Mouse (Mus musculus) liver, adult 2 months (tissue): Measurements from ENCODE around the gene Zdhhc6.

Experiments
- CTCF ChIP-seq: fragments of 200-500 bp; IDR thresholded peaks from 2 replicates; pipeline ENCODE4 v1.5.1; 2011; ENCODE audit warnings: low read depth, low read length, control low read depth
- POLR2A ChIP-seq: fragments of 200-500 bp; IDR thresholded peaks from 2 replicates; pipeline ENCODE4 v1.6.1; 2011; ENCODE audit warnings: low read length, control low read depth; ENCODE audit not compliant: insufficient read depth; ENCODE audit errors: extremely low read depth

DNA sequence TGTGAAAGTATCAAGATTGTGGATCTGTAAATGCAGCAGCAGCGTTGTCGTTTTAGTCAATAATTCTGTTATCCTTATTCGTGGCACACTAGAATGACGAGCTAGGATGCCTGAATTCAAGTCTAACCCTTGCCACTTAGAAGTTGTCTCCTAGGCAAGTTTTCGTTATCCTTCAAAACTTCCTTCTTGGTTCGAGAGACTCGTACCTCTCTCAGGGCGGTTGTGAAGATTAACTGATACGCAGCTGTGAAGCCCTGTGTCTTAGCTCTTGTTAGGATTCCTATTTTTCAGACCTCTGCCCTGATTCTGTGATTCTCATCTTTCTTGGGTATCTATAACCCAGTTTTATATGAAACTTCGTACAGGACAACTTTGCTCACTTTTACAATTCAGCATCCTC, 1.1 kb upstream of the Zdhhc6 start:
- TF ChIP-seq CTCF, result no peak
- TF ChIP-seq POLR2A, result no peak
